Mouse (Mus musculus) neural tube, embryonic 14.5 days (tissue): ENCODE data around the gene Cpa1. TPM values are rescaled to one million over a fixed set of nuclear protein-coding genes. Genes with fewer than 3 reads are reported as not detected.

Experiments used
- ATAC-seq: fragments of 200-750 bp; cut with Nextera tagmentation; 2 replicates; pipeline ENCODE4 v1.8.0; 2017; ENCODE audit warnings: low read depth, mild to moderate bottlenecking, moderate TSS enrichment, moderate library complexity
- H3K27ac ChIP-seq: fragments of 300-500 bp; sonication (generic); 2 replicates; pipeline ENCODE4 v1.5.1; 2014; ENCODE audit warnings: low read depth, mild to moderate bottlenecking, control low read depth, low read length, moderate library complexity, mixed read lengths
- H3K27me3 ChIP-seq: fragments of 300-500 bp; sonication (generic); 2 replicates; pipeline ENCODE4 v1.6.1; 2014; ENCODE audit warnings: low read length; ENCODE audit not compliant: control insufficient read depth, insufficient read depth
- H3K36me3 ChIP-seq: fragments of 300-500 bp; sonication (generic); 2 replicates; pipeline ENCODE4 v1.6.1; 2014; ENCODE audit warnings: low read length, mixed read lengths; ENCODE audit not compliant: control insufficient read depth, insufficient read depth
- H3K4me1 ChIP-seq: fragments of 300-500 bp; sonication (generic); 2 replicates; pipeline ENCODE4 v1.6.1; 2014; ENCODE audit warnings: low read length; ENCODE audit not compliant: control insufficient read depth, insufficient read depth
- H3K4me2 ChIP-seq: fragments of 300-500 bp; sonication (generic); 2 replicates; pipeline ENCODE4 v1.6.1; 2014; ENCODE audit warnings: mild to moderate bottlenecking, low read depth, low read length, control low read depth
- H3K4me3 ChIP-seq: fragments of 300-500 bp; sonication (generic); 2 replicates; pipeline ENCODE4 v1.5.1; 2014; ENCODE audit warnings: low read depth, low read length, control low read depth, mixed read lengths
- H3K9ac ChIP-seq: fragments of 300-500 bp; sonication (generic); replicated peaks from 2 replicates; pipeline ENCODE4 v1.6.1; 2014; ENCODE audit warnings: low read depth, mild to moderate bottlenecking, control low read depth, low read length, mixed read lengths
- H3K9me3 ChIP-seq: fragments of 300-500 bp; sonication (generic); 2 replicates; pipeline ENCODE4 v1.6.1; 2016; ENCODE audit warnings: low read length; ENCODE audit not compliant: control insufficient read depth
- WGBS: fragments of 180-500 bp; shearing (Covaris S2); extraction: QIAGEN DNeasy Blood & Tissue Kit; methylation state at CpG from one replicate; pipeline ENCODE4 v1.1.7; 2014; 5-methylcytosine and 5-hydroxymethylcytosine counted together
- polyA plus RNA-seq: library from polyadenylated mRNA; unstranded; fragments of >200 nt; fragmentation: Nextera tagmentation; extraction: Ambion mirVana; gene quantifications from 2 replicates; pipeline ENCODE4 v1.2.1, GENCODE M21; 2014

Cpa1 gene
- polyA plus RNA-seq, 1 experiment from 2014 or later: 0.50 TPM

GRCm38 (mm10) chr6:30673764-30674561, 34.9 kb downstream of the Cpa1 start:
- Histone ChIP-seq H3K4me2 (peak overlapping the region; percentile 32), H3K36me3 (no peaks in the 10 kb centered on the region), H3K4me3 (no peak overlapping the region), H3K27me3 (no peaks in the 10 kb centered on the region), H3K4me1 (peaks cover 27% of the 10 kb centered on the region), H3K9ac (peak overlapping the region; percentile 13; the same call in 1 of the 2 replicates), H3K9me3 (no peaks in the 10 kb centered on the region), H3K27ac (peak overlapping the region; percentile 90)
- ATAC-seq: no peak
- WGBS: 21% methylated on average over 14 of the region's 14 CpGs

- ATAC-seq: peak; percentile 49; the same call in 1 of the 2 replicates
- Histone ChIP-seq H3K9me3 (no peaks in the 10 kb centered on the region), H3K9ac (peak overlapping the region; percentile 53; the same call in 1 of the 2 replicates), H3K4me3 (no peak overlapping the region), H3K27me3 (no peaks in the 10 kb centered on the region), H3K36me3 (no peaks in the 10 kb centered on the region), H3K4me1 (peaks cover 29% of the 10 kb centered on the region), H3K27ac (peak overlapping the region; percentile 90), H3K4me2 (peak overlapping the region; percentile 32)
- WGBS: 35% methylated on average over 9 of the region's 9 CpGs
Measured at GRCm38 (mm10) chr6:30674714-30675280, 35.8 kb downstream of the Cpa1 start.

DNA sequence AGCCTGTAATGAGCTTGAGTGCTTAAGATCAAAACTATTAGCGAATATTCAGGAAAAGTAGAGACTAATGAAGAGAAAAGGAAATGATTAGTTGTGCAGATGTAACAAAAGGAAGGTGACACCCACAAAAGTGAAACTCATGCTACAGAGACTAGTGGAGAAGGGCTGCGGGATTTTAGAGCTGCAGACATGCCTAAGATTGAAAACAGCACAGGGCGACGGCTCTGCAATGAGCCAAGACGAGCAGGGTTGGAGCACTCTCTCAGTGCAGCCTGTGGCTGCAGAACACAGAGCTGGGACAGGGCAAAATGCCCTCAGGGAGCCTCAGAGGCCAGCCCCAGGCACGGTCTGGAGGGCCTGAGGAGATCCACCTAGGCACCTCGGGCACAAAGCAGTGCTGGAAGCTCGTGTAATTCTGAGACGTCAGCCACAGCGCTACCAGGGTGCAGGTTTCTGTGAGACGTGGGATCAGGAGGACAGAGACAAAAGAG, 36.3 kb downstream of the Cpa1 start:
- no peak overlapping the region for H3K4me3 ChIP-seq
- peak; percentile 61; the same call in 1 of the 2 replicates for ATAC-seq
- WGBS: 12% methylated on average over 11 of the region's 11 CpGs
- H3K4me2 ChIP-seq: peak overlapping the region; percentile 32; the same call in 1 of the 2 replicates
- H3K9me3 ChIP-seq: no peaks in the 10 kb centered on the region
- H3K27me3 ChIP-seq: no peaks in the 10 kb centered on the region
- peak overlapping the region; percentile 90 for H3K27ac ChIP-seq
- no peaks in the 10 kb centered on the region for H3K36me3 ChIP-seq
- peak overlapping the region; percentile 53 for H3K9ac ChIP-seq
- peaks cover 29% of the 10 kb centered on the region for H3K4me1 ChIP-seq

GRCm38 (mm10) chr6:30676506-30676905, 37.5 kb downstream of the Cpa1 start:
- H3K4me2 ChIP-seq: no peak overlapping the region
- no peaks in the 10 kb centered on the region for H3K9me3 ChIP-seq
- no peaks in the 10 kb centered on the region for H3K36me3 ChIP-seq
- H3K4me1 ChIP-seq: peaks cover 29% of the 10 kb centered on the region
- WGBS: 87% methylated on average over 6 of the region's 6 CpGs
- H3K4me3 ChIP-seq: no peak overlapping the region
- ATAC-seq: no peak
- no peak overlapping the region for H3K27ac ChIP-seq
- H3K9ac ChIP-seq: no peak overlapping the region
- H3K27me3 ChIP-seq: no peaks in the 10 kb centered on the region

DNA sequence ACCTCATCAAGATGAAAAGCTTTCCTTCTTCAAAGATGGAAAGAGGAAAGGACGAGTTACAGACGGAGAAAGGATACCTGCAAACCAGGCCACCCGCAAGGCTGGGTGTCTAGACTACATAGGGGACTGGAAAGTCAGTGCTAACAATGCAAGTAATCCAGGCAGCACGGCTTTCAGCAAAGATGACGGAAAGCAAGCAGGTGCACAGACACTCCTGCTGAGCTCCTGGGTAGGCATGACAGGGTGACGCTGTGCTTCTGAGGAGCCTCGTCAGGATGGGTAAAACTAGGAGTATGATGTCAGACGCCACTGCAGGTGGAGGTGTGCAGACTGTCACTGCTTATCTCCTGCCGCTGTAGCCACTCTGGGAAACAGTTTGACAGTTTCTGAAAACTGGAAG, 38.6 kb downstream of the Cpa1 start:
- H3K27ac ChIP-seq: no peak overlapping the region
- ATAC-seq: no peak
- no peak overlapping the region for H3K4me2 ChIP-seq
- no peaks in the 10 kb centered on the region for H3K9me3 ChIP-seq
- 78% methylated on average over 9 of the region's 9 CpGs for WGBS
- H3K27me3 ChIP-seq: no peaks in the 10 kb centered on the region
- H3K4me3 ChIP-seq: no peak overlapping the region
- H3K4me1 ChIP-seq: peaks cover 30% of the 10 kb centered on the region
- H3K9ac ChIP-seq: no peak overlapping the region
- no peaks in the 10 kb centered on the region for H3K36me3 ChIP-seq

GRCm38 (mm10) chr6:30678482-30678881, 39.5 kb downstream of the Cpa1 start:
- H3K4me3 ChIP-seq: no peak overlapping the region
- peak overlapping the region; percentile 64 for H3K27ac ChIP-seq
- H3K9me3 ChIP-seq: no peaks in the 10 kb centered on the region
- H3K36me3 ChIP-seq: no peaks in the 10 kb centered on the region
- peaks cover 31% of the 10 kb centered on the region for H3K4me1 ChIP-seq
- peak; percentile 80; the same call in 1 of the 2 replicates for ATAC-seq
- no peak overlapping the region for H3K9ac ChIP-seq
- H3K27me3 ChIP-seq: no peaks in the 10 kb centered on the region
- WGBS: 25% methylated on average over 6 of the region's 6 CpGs
- no peak overlapping the region; the same call in 1 of the 2 replicates for H3K4me2 ChIP-seq

- Histone ChIP-seq H3K27ac (no peak overlapping the region), H3K9me3 (no peaks in the 10 kb centered on the region), H3K4me1 (peaks cover 21% of the 10 kb centered on the region), H3K4me2 (no peak overlapping the region), H3K27me3 (no peaks in the 10 kb centered on the region), H3K9ac (no peak overlapping the region), H3K4me3 (no peak overlapping the region), H3K36me3 (no peaks in the 10 kb centered on the region)
- ATAC-seq: no peak
- 61% methylated on average over 5 of the region's 5 CpGs for WGBS
Measured at GRCm38 (mm10) chr6:30679567-30679966, 40.5 kb downstream of the Cpa1 start.

- Histone ChIP-seq H3K9me3 (no peaks in the 10 kb centered on the region), H3K4me1 (peaks cover 12% of the 10 kb centered on the region), H3K27me3 (no peaks in the 10 kb centered on the region), H3K4me3 (no peak overlapping the region), H3K27ac (no peak overlapping the region), H3K36me3 (no peaks in the 10 kb centered on the region), H3K9ac (no peak overlapping the region), H3K4me2 (no peak overlapping the region)
- no peak for ATAC-seq
- WGBS: 82% methylated on average over 7 of the region's 7 CpGs
Measured at GRCm38 (mm10) chr6:30680442-30680841, 41.4 kb downstream of the Cpa1 start.
